Mouse (Mus musculus): ENCODE measurements at regions not wholly inside any gene's neighbourhood (a gene's known extent, or its start where the extent isn't known, plus 50 kb on each side); places are given as distances from the start of the nearest gene placed in this dataset.

DNA sequence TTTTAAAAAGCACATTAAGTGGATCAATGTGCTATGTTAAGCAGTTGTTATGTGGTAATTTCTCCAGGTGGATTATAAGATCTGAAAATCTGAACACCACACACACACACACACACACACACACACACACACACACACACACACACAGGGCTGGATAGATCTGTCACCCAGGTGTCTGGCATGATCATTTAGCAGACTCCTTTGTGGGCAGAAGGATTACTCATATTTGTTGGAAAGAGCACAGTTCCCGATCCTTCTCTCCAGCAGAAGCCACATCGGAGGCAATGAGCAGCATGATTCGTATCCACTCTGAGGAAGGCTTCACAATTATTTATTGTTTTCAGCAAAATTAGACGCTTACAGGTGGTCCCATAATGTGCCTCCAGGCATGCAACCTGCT, 116.6 kb upstream of the Dpyd start:
- Histone ChIP-seq H3K9me3 (ENCODE audit: control insufficient read depth) (no peaks in the 10 kb centered on the region), H3K9ac (ENCODE audit: low read depth, low read length) (no peak overlapping the region), H3K36me3 (ENCODE audit: control insufficient read depth, insufficient read depth) (no peaks in the 10 kb centered on the region), H3K27ac (ENCODE audit: low read depth, low read length) (no peak overlapping the region), H3K27me3 (replicated peaks; ENCODE audit: control insufficient read depth, insufficient read depth, low read length) (no peaks in the 10 kb centered on the region), H3K4me3 (ENCODE audit: low read depth, low read length) (no peak overlapping the region), H3K4me2 (replicated peaks; ENCODE audit: low read depth) (no peak overlapping the region), H3K4me1 (replicated peaks; ENCODE audit: control insufficient read depth, insufficient read depth, low read length) (no peaks in the 10 kb centered on the region)
- 72% methylated on average over 4 of the region's 4 CpGs for WGBS
- TF ChIP-seq CTCF (IDR thresholded peaks at IDR 0.05; ENCODE audit: low read depth), result no peak
- no peak for ATAC-seq

GRCm38 (mm10) chr3:118459636-118460035, 102.3 kb upstream of the Dpyd start:
- no peaks in the 10 kb centered on the region for H3K4me1 ChIP-seq (replicated peaks; ENCODE audit: control insufficient read depth, insufficient read depth, low read length)
- H3K27me3 ChIP-seq (replicated peaks; ENCODE audit: control insufficient read depth, insufficient read depth, low read length), result no peaks in the 10 kb centered on the region
- no peaks in the 10 kb centered on the region for H3K36me3 ChIP-seq (ENCODE audit: control insufficient read depth, insufficient read depth)
- no peak for ATAC-seq
- no peak overlapping the region for H3K27ac ChIP-seq (ENCODE audit: low read depth, low read length)
- H3K9me3 ChIP-seq (ENCODE audit: control insufficient read depth), result no peaks in the 10 kb centered on the region
- no peak for TF ChIP-seq CTCF (IDR thresholded peaks at IDR 0.05; ENCODE audit: low read depth)
- no peak overlapping the region for H3K9ac ChIP-seq (ENCODE audit: low read depth, low read length)
- 85% methylated on average over 2 of the region's 2 CpGs for WGBS
- no peak overlapping the region for H3K4me2 ChIP-seq (replicated peaks; ENCODE audit: low read depth)
- H3K4me3 ChIP-seq (ENCODE audit: low read depth, low read length), result no peak overlapping the region

DNA sequence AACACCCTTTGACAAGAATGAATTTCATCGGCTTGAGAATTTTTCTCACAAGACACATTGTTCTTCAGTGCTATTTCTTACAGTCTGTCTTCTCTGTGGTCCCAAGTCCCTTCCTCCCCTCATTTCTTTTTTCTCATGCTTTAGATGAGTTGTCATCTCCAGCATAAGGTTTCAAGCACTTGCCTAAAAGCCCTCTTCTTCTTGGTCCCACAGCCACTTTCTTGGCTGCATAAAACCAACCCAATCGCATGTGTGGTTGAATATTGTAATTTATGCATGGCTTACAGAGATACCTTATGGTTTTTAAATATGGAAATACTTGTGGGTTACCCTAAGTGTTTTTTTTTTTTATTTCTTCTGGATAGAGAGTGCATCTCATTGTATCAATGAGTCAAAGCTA, 96.3 kb upstream of the Dpyd start:
- 94% methylated on average over 2 of the region's 2 CpGs for WGBS
- TF ChIP-seq CTCF (IDR thresholded peaks at IDR 0.05; ENCODE audit: low read depth), result no peak
- no peak for ATAC-seq
- H3K36me3 ChIP-seq (ENCODE audit: control insufficient read depth, insufficient read depth), result no peaks in the 10 kb centered on the region
- no peaks in the 10 kb centered on the region for H3K27me3 ChIP-seq (replicated peaks; ENCODE audit: control insufficient read depth, insufficient read depth, low read length)
- no peaks in the 10 kb centered on the region for H3K9me3 ChIP-seq (ENCODE audit: control insufficient read depth)
- no peak overlapping the region for H3K27ac ChIP-seq (ENCODE audit: low read depth, low read length)
- H3K4me3 ChIP-seq (ENCODE audit: low read depth, low read length), result no peak overlapping the region
- no peaks in the 10 kb centered on the region for H3K4me1 ChIP-seq (replicated peaks; ENCODE audit: control insufficient read depth, insufficient read depth, low read length)
- no peak overlapping the region for H3K4me2 ChIP-seq (replicated peaks; ENCODE audit: low read depth)
- H3K9ac ChIP-seq (ENCODE audit: low read depth, low read length), result no peak overlapping the region

GRCm38 (mm10) chr3:118472215-118472799, 89.6 kb upstream of the Dpyd start:
- TF ChIP-seq CTCF (IDR thresholded peaks at IDR 0.05; ENCODE audit: low read depth), result no peak
- no peaks in the 10 kb centered on the region for H3K36me3 ChIP-seq (ENCODE audit: control insufficient read depth, insufficient read depth)
- no peak overlapping the region for H3K27ac ChIP-seq (ENCODE audit: low read depth, low read length)
- no peak for ATAC-seq
- H3K9me3 ChIP-seq (ENCODE audit: control insufficient read depth), result no peaks in the 10 kb centered on the region
- H3K4me3 ChIP-seq (ENCODE audit: low read depth, low read length), result no peak overlapping the region
- no peaks in the 10 kb centered on the region for H3K4me1 ChIP-seq (replicated peaks; ENCODE audit: control insufficient read depth, insufficient read depth, low read length)
- H3K9ac ChIP-seq (ENCODE audit: low read depth, low read length), result no peak overlapping the region
- 73% methylated on average over 10 of the region's 10 CpGs for WGBS
- no peak overlapping the region for H3K4me2 ChIP-seq (replicated peaks; ENCODE audit: low read depth)
- H3K27me3 ChIP-seq (replicated peaks; ENCODE audit: control insufficient read depth, insufficient read depth, low read length), result no peaks in the 10 kb centered on the region

DNA sequence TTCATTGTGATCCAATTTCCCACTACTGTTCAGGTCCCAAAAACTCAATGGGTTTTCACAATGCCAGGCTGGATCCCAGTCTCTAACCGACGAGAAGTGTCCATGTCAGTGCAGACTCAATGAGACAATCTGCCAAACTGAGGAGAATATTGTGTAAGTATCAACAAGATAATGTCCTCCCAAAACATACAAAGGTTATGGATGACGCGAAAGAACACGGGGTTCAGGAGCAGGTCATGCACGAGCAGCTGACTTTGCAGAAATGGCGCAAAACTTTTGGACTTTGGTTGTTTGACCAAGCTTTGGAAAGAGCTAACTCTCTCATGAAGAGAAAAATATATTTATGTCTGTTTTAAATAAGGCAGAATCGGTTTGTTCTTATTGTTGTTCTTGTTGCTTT, 83.9 kb upstream of the Dpyd start:
- ATAC-seq, result no peak
- Histone ChIP-seq H3K36me3 (ENCODE audit: control insufficient read depth, insufficient read depth) (no peaks in the 10 kb centered on the region), H3K27ac (ENCODE audit: low read depth, low read length) (no peak overlapping the region), H3K4me3 (ENCODE audit: low read depth, low read length) (no peak overlapping the region), H3K4me1 (replicated peaks; ENCODE audit: control insufficient read depth, insufficient read depth, low read length) (no peaks in the 10 kb centered on the region), H3K27me3 (replicated peaks; ENCODE audit: control insufficient read depth, insufficient read depth, low read length) (no peaks in the 10 kb centered on the region), H3K9me3 (ENCODE audit: control insufficient read depth) (no peaks in the 10 kb centered on the region), H3K4me2 (replicated peaks; ENCODE audit: low read depth) (no peak overlapping the region), H3K9ac (ENCODE audit: low read depth, low read length) (no peak overlapping the region)
- 83% methylated on average over 8 of the region's 8 CpGs for WGBS
- no peak for TF ChIP-seq CTCF (IDR thresholded peaks at IDR 0.05; ENCODE audit: low read depth)

DNA sequence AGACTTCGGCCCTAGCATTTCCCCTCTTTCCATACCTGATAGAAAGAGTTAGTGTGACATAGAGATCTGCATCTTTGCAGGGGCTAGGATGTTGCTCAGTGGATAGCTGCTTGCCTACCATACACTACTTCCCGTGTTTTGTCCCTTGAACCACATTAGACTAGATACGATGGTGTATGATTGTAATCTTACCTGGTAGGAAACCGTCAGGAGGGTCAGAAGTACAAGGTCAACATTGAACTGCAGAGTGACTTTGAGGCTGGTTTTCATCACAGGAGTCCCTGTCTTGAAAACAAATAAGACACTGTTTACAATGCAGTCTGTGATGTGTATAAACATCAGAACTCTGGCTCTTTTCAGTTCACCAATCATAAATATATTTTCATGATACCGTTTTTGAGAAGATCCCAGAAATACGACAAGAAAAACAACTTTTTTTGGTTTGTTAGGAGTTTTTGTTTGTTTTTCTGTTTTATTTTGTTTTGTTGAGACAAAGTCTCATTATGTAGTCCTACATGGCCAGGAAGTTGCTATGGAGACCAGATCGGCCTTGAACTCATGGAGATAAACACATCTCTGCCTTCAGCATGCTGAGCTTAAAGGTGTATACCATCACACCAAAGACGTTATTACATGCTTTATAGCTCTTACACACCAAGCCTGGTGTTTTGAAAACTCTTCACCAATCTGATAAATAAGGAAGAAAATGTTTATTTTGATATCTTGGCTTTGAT, 81.2 kb upstream of the Dpyd start:
- Histone ChIP-seq H3K36me3 (ENCODE audit: control insufficient read depth, insufficient read depth) (no peaks in the 10 kb centered on the region), H3K9me3 (ENCODE audit: control insufficient read depth) (no peaks in the 10 kb centered on the region), H3K4me2 (replicated peaks; ENCODE audit: low read depth) (no peak overlapping the region), H3K4me1 (replicated peaks; ENCODE audit: control insufficient read depth, insufficient read depth, low read length) (no peaks in the 10 kb centered on the region), H3K27me3 (replicated peaks; ENCODE audit: control insufficient read depth, insufficient read depth, low read length) (no peaks in the 10 kb centered on the region), H3K4me3 (ENCODE audit: low read depth, low read length) (no peak overlapping the region), H3K9ac (ENCODE audit: low read depth, low read length) (no peak overlapping the region), H3K27ac (ENCODE audit: low read depth, low read length) (no peak overlapping the region)
- no peak for TF ChIP-seq CTCF (IDR thresholded peaks at IDR 0.05; ENCODE audit: low read depth)
- no peak for ATAC-seq
- 53% methylated on average over 8 of the region's 8 CpGs for WGBS

Data from intestine, postnatal 0 days (tissue).